11 mouse cellular contexts compared by ENCODE assay signal in genomic region chr2:163285762-163286161, GRCm38 (mm10).
DNase-seq lines count a peak whose midpoint lies in the region; ATAC-seq and TF ChIP-seq lines count a peak whose summit lies in the region.
"Had no signal": no experiment of that assay in that cellular context is flagged by ENCODE, and none has a peak within 500 bp of the region (broad histone marks: within the 10 kb centered on the region; RNA-seq: fewer than 3 reads in every experiment).

No protein-coding gene starts in this region.

- peak overlapping the region; percentile 87 for H3K27ac ChIP-seq in hindbrain, embryonic 13.5 days
- no peak overlapping the region for H3K27ac ChIP-seq in hindbrain, postnatal 0 days
- peak overlapping the region; percentile 8; the same call in 1 of the 2 replicates for H3K27ac ChIP-seq in hindbrain, embryonic 16.5 days (ENCODE audit: low read depth, low read length)
- H3K27ac ChIP-seq: embryonic facial prominence, embryonic 15.5 days had no signal

- H3K9me3 ChIP-seq in hindbrain, embryonic 13.5 days = no peaks in the 10 kb centered on the region
- H3K9me3 ChIP-seq in hindbrain, postnatal 0 days (ENCODE audit: low read length) = no peaks in the 10 kb centered on the region
- H3K9me3 ChIP-seq in hindbrain, embryonic 16.5 days (ENCODE audit: control insufficient read depth, low read length) = no peaks in the 10 kb centered on the region
- H3K9me3 ChIP-seq: embryonic facial prominence, embryonic 15.5 days had no signal

- peaks cover 45% of the 10 kb centered on the region for H3K27me3 ChIP-seq in hindbrain, embryonic 13.5 days
- peaks cover 28% of the 10 kb centered on the region for H3K27me3 ChIP-seq in hindbrain, postnatal 0 days (ENCODE audit: insufficient read depth, low read length)
- peaks cover 23% of the 10 kb centered on the region for H3K27me3 ChIP-seq in hindbrain, embryonic 16.5 days (replicated peaks; ENCODE audit: control insufficient read depth, insufficient read depth, low read length)
- H3K27me3 ChIP-seq in myocyte (ENCODE audit: control insufficient read depth, insufficient read depth, insufficient read length) = peaks cover 30% of the 10 kb centered on the region

- H3K36me3 ChIP-seq in hindbrain, embryonic 13.5 days = no peaks in the 10 kb centered on the region
- no peaks in the 10 kb centered on the region for H3K36me3 ChIP-seq in hindbrain, postnatal 0 days (ENCODE audit: insufficient read depth, low read length)
- H3K36me3 ChIP-seq in hindbrain, embryonic 16.5 days (ENCODE audit: control insufficient read depth, insufficient read depth, low read length) = no peaks in the 10 kb centered on the region
- no peaks in the 10 kb centered on the region for H3K36me3 ChIP-seq in myocyte (ENCODE audit: control insufficient read depth, insufficient read depth)
- H3K36me3 ChIP-seq: embryonic facial prominence, embryonic 15.5 days had no signal

- no peak for TF ChIP-seq CTCF in hindbrain, postnatal 0 days (IDR thresholded peaks at IDR 0.05; ENCODE audit: low read depth)

- no peak overlapping the region for H3K9ac ChIP-seq in hindbrain, embryonic 13.5 days
- no peak overlapping the region for H3K9ac ChIP-seq in hindbrain, postnatal 0 days (replicated peaks; ENCODE audit: low read length)
- H3K9ac ChIP-seq in hindbrain, embryonic 16.5 days (ENCODE audit: low read depth, low read length) = no peak overlapping the region
- H3K9ac ChIP-seq: embryonic facial prominence, embryonic 15.5 days had no signal

- no peak overlapping the region for H3ac ChIP-seq in myocyte (ENCODE audit: control insufficient read depth, insufficient read length)

- H3K4me1 ChIP-seq in hindbrain, embryonic 13.5 days (replicated peaks) = peaks cover 43% of the 10 kb centered on the region
- 0 out of 2 replicates have a peak, but pooled peaks cover 7% of the 10 kb centered on the region for H3K4me1 ChIP-seq in hindbrain, postnatal 0 days (ENCODE audit: insufficient read depth, low read length)
- peaks cover 15% of the 10 kb centered on the region for H3K4me1 ChIP-seq in hindbrain, embryonic 16.5 days (ENCODE audit: control insufficient read depth, insufficient read depth, low read depth, low read length)

- no peak for TF ChIP-seq POLR2A in myocyte (IDR thresholded peaks at IDR 0.05; ENCODE audit: insufficient read length, low read depth)

- no peak for ATAC-seq in hindbrain, embryonic 13.5 days (ENCODE audit: low FRiP score)
- no peak for ATAC-seq in hindbrain, postnatal 0 days
- ATAC-seq in hindbrain, embryonic 16.5 days = no peak
- ATAC-seq: Patski had no signal

- no peak overlapping the region for H3K4me3 ChIP-seq in hindbrain, embryonic 13.5 days
- H3K4me3 ChIP-seq in hindbrain, postnatal 0 days (ENCODE audit: low read length) = no peak overlapping the region
- H3K4me3 ChIP-seq in hindbrain, embryonic 16.5 days (ENCODE audit: low read length) = no peak overlapping the region
- H3K4me3 ChIP-seq in myocyte = no peak overlapping the region
- H3K4me3 ChIP-seq: embryonic facial prominence, embryonic 15.5 days had no signal

- H3K79me2 ChIP-seq in myocyte (ENCODE audit: control insufficient read depth, insufficient read depth) = no peaks in the 10 kb centered on the region

- no peak for DNase-seq in hindbrain, postnatal 0 days (ENCODE audit: low spot score)
- DNase-seq in R1 (ENCODE audit: low read depth, low spot score) = peak; percentile 89
- no peak for DNase-seq in right cerebral cortex, adult 2 months (ENCODE audit: low spot score in 2 of 2)
- no peak for DNase-seq in cerebellum, adult 8-10 months
- DNase-seq in left cerebral cortex, adult 18-20 months (ENCODE audit: low spot score in 2 of 2) = no peak
- DNase-seq: right cerebral cortex, postnatal 4 days had no signal

- H3K4me2 ChIP-seq in hindbrain, embryonic 13.5 days = no peak overlapping the region
- no peak overlapping the region for H3K4me2 ChIP-seq in hindbrain, postnatal 0 days (ENCODE audit: low read depth, low read length)
- no peak overlapping the region for H3K4me2 ChIP-seq in hindbrain, embryonic 16.5 days (ENCODE audit: low read length)
- peak overlapping the region; percentile 43 for H3K4me2 ChIP-seq in myocyte (ENCODE audit: low read depth)
- H3K4me2 ChIP-seq: embryonic facial prominence, embryonic 15.5 days had no signal

- WGBS in hindbrain, embryonic 13.5 days = 61% methylated on average over 7 of the region's 7 CpGs
- WGBS in hindbrain, postnatal 0 days = 59% methylated on average over 7 of the region's 7 CpGs
- WGBS in hindbrain, embryonic 16.5 days = 61% methylated on average over 7 of the region's 7 CpGs

TF ChIP-seq in myocyte, 11 proteins besides CTCF, POLR2A, EP300 and RAD21:
- TF ChIP-seq TCF3 (IDR thresholded peaks at IDR 0.05; ENCODE audit: insufficient read length, low read depth) = no peak
- no peak for TF ChIP-seq USF1 (IDR thresholded peaks at IDR 0.05; ENCODE audit: low read depth)
- no peak for TF ChIP-seq MYOD1 (IDR thresholded peaks at IDR 0.05; ENCODE audit: control insufficient read depth in 1 of 3, insufficient read length in 2 of 3, low read depth in 2 of 3)
- no peak for TF ChIP-seq POLR2AphosphoS2 (IDR thresholded peaks at IDR 0.05; ENCODE audit: insufficient read length, low read depth)
- TF ChIP-seq CEBPB (IDR thresholded peaks at IDR 0.05; ENCODE audit: insufficient read depth, poor library complexity, severe bottlenecking) = no peak
- no peak for TF ChIP-seq TCF12 (IDR thresholded peaks at IDR 0.05; ENCODE audit: insufficient read depth, poor library complexity, severe bottlenecking)
- TF ChIP-seq REST (IDR thresholded peaks at IDR 0.05; ENCODE audit: insufficient read depth, insufficient read length) = no peak
- no peak for TF ChIP-seq E2F4 (IDR thresholded peaks at IDR 0.05; ENCODE audit: insufficient read depth)
- no peak for TF ChIP-seq MAX (IDR thresholded peaks at IDR 0.05; ENCODE audit: low read depth)
- no peak for TF ChIP-seq MYOG (IDR thresholded peaks at IDR 0.05; ENCODE audit: control insufficient read depth in 1 of 3, insufficient read depth in 1 of 3, insufficient read length in 2 of 3, low read depth in 2 of 3)
- no peak for TF ChIP-seq SRF (IDR thresholded peaks at IDR 0.05; ENCODE audit: control insufficient read depth, insufficient read length, low read depth)
